Mouse (Mus musculus): ENCODE data around the gene Lcn4. TPM values are rescaled to one million over a fixed set of nuclear protein-coding genes. Genes with fewer than 3 reads are reported as not detected.

The Lcn4 gene
- polyA plus RNA-seq, 1 experiment from 2014 or later = not detected

- no peak overlapping the region for H3K9ac ChIP-seq (ENCODE audit: low read depth, low read length)
- TF ChIP-seq CTCF (IDR thresholded peaks at IDR 0.05; ENCODE audit: low read depth) = no peak
- ATAC-seq (replicated peaks; ENCODE audit: low FRiP score, low read depth) (no peak), DNase-seq (ENCODE audit: low spot score) (no peak)
- no peaks in the 10 kb centered on the region for H3K36me3 ChIP-seq (ENCODE audit: insufficient read depth, low read length)
- H3K4me3 ChIP-seq (replicated peaks; ENCODE audit: low read depth, low read length) = peak overlapping the region; percentile 23
- H3K27ac ChIP-seq = no peak overlapping the region
- H3K9me3 ChIP-seq (replicated peaks; ENCODE audit: low read length) = no peaks in the 10 kb centered on the region
- peak overlapping the region; percentile 62 for H3K4me2 ChIP-seq (ENCODE audit: low read length)
- 0 out of 2 replicates have a peak, but pooled peaks cover 2% of the 10 kb centered on the region for H3K4me1 ChIP-seq (replicated peaks; ENCODE audit: insufficient read depth, low read length)
- WGBS = 39% methylated on average over 29 of the region's 29 CpGs
- H3K27me3 ChIP-seq (ENCODE audit: insufficient read depth, low read length) = no peaks in the 10 kb centered on the region
Observed at GRCm38 (mm10) chr2:26661768-26662508, 9.1 kb downstream of the Lcn4 start.

GRCm38 (mm10) chr2:26661143-26661752, 9.8 kb downstream of the Lcn4 start:
- peak overlapping the region; percentile 62 for H3K4me2 ChIP-seq (ENCODE audit: low read length)
- no peak overlapping the region for H3K9ac ChIP-seq (ENCODE audit: low read depth, low read length)
- H3K27ac ChIP-seq = no peak overlapping the region
- H3K9me3 ChIP-seq (replicated peaks; ENCODE audit: low read length) = no peaks in the 10 kb centered on the region
- TF ChIP-seq CTCF (IDR thresholded peaks at IDR 0.05; ENCODE audit: low read depth) = no peak
- 0 out of 2 replicates have a peak, but pooled peaks cover 2% of the 10 kb centered on the region for H3K4me1 ChIP-seq (replicated peaks; ENCODE audit: insufficient read depth, low read length)
- no peaks in the 10 kb centered on the region for H3K36me3 ChIP-seq (ENCODE audit: insufficient read depth, low read length)
- ATAC-seq (replicated peaks; ENCODE audit: low FRiP score, low read depth) = no peak
- H3K4me3 ChIP-seq (replicated peaks; ENCODE audit: low read depth, low read length) = peak overlapping the region; percentile 23
- no peak for DNase-seq (ENCODE audit: low spot score)
- 2% methylated on average over 16 of the region's 20 CpGs for WGBS
- no peaks in the 10 kb centered on the region for H3K27me3 ChIP-seq (ENCODE audit: insufficient read depth, low read length)

GRCm38 (mm10) chr2:26657426-26657825, 13.7 kb downstream of the Lcn4 start:
- Histone ChIP-seq H3K9ac (ENCODE audit: low read depth, low read length) (no peak overlapping the region), H3K4me3 (replicated peaks; ENCODE audit: low read depth, low read length) (no peak overlapping the region), H3K4me2 (ENCODE audit: low read length) (no peak overlapping the region), H3K27me3 (ENCODE audit: insufficient read depth, low read length) (no peaks in the 10 kb centered on the region), H3K9me3 (replicated peaks; ENCODE audit: low read length) (no peaks in the 10 kb centered on the region), H3K36me3 (ENCODE audit: insufficient read depth, low read length) (no peaks in the 10 kb centered on the region), H3K27ac (no peak overlapping the region), H3K4me1 (replicated peaks; ENCODE audit: insufficient read depth, low read length) (0 out of 2 replicates have a peak, but pooled peaks cover 2% of the 10 kb centered on the region)
- ATAC-seq (replicated peaks; ENCODE audit: low FRiP score, low read depth) (no peak), DNase-seq (ENCODE audit: low spot score) (no peak)
- WGBS = 86% methylated on average over 2 of the region's 2 CpGs
- TF ChIP-seq CTCF (IDR thresholded peaks at IDR 0.05; ENCODE audit: low read depth) = no peak

- no peak overlapping the region for H3K9ac ChIP-seq (ENCODE audit: low read depth, low read length)
- no peaks in the 10 kb centered on the region for H3K4me1 ChIP-seq (replicated peaks; ENCODE audit: insufficient read depth, low read length)
- H3K9me3 ChIP-seq (replicated peaks; ENCODE audit: low read length) = no peaks in the 10 kb centered on the region
- no peaks in the 10 kb centered on the region for H3K36me3 ChIP-seq (ENCODE audit: insufficient read depth, low read length)
- no peak overlapping the region for H3K27ac ChIP-seq
- H3K4me3 ChIP-seq (replicated peaks; ENCODE audit: low read depth, low read length) = no peak overlapping the region
- no peak for DNase-seq (ENCODE audit: low spot score)
- no peaks in the 10 kb centered on the region for H3K27me3 ChIP-seq (ENCODE audit: insufficient read depth, low read length)
- no peak overlapping the region for H3K4me2 ChIP-seq (ENCODE audit: low read length)
- no peak for ATAC-seq (replicated peaks; ENCODE audit: low FRiP score, low read depth)
- TF ChIP-seq CTCF (IDR thresholded peaks at IDR 0.05; ENCODE audit: low read depth) = no peak
- 43% methylated on average over 1 of the region's 1 CpGs for whole genome bisulfite sequencing
Observed at GRCm38 (mm10) chr2:26654687-26655086, 16.4 kb downstream of the Lcn4 start.

GRCm38 (mm10) chr2:26646643-26647293, 24.3 kb downstream of the Lcn4 start:
- H3K9me3 ChIP-seq (replicated peaks; ENCODE audit: low read length) = no peaks in the 10 kb centered on the region
- H3K4me3 ChIP-seq (replicated peaks; ENCODE audit: low read depth, low read length) = no peak overlapping the region
- no peaks in the 10 kb centered on the region for H3K36me3 ChIP-seq (ENCODE audit: insufficient read depth, low read length)
- peak; percentile 95 for DNase-seq (ENCODE audit: low spot score)
- H3K27ac ChIP-seq = no peak overlapping the region
- 24% methylated on average over 3 of the region's 3 CpGs for WGBS
- H3K4me1 ChIP-seq (replicated peaks; ENCODE audit: insufficient read depth, low read length) = no peaks in the 10 kb centered on the region
- H3K9ac ChIP-seq (ENCODE audit: low read depth, low read length) = no peak overlapping the region
- H3K4me2 ChIP-seq (ENCODE audit: low read length) = no peak overlapping the region
- peak; percentile 100 for TF ChIP-seq CTCF (IDR thresholded peaks at IDR 0.05; ENCODE audit: low read depth)
- no peaks in the 10 kb centered on the region for H3K27me3 ChIP-seq (ENCODE audit: insufficient read depth, low read length)
- peak; percentile 95 for ATAC-seq (replicated peaks; ENCODE audit: low FRiP score, low read depth)

- H3K4me2 ChIP-seq (ENCODE audit: low read length) = no peak overlapping the region
- ATAC-seq (replicated peaks; ENCODE audit: low FRiP score, low read depth) = no peak
- H3K9ac ChIP-seq (ENCODE audit: low read depth, low read length) = no peak overlapping the region
- H3K27me3 ChIP-seq (ENCODE audit: insufficient read depth, low read length) = no peaks in the 10 kb centered on the region
- peak; percentile 54 for DNase-seq (ENCODE audit: low spot score)
- H3K4me3 ChIP-seq (replicated peaks; ENCODE audit: low read depth, low read length) = no peak overlapping the region
- no peaks in the 10 kb centered on the region for H3K36me3 ChIP-seq (ENCODE audit: insufficient read depth, low read length)
- WGBS = 50% methylated on average over 2 of the region's 2 CpGs
- H3K27ac ChIP-seq = no peak overlapping the region
- no peaks in the 10 kb centered on the region for H3K9me3 ChIP-seq (replicated peaks; ENCODE audit: low read length)
- H3K4me1 ChIP-seq (replicated peaks; ENCODE audit: insufficient read depth, low read length) = peaks cover 3% of the 10 kb centered on the region; the same call in 1 of the 2 replicates
- TF ChIP-seq CTCF (IDR thresholded peaks at IDR 0.05; ENCODE audit: low read depth) = peak; percentile 62
Observed at GRCm38 (mm10) chr2:26643942-26644341, 27.1 kb downstream of the Lcn4 start.

Measured in kidney, postnatal 0 days (tissue).